Mouse (Mus musculus) ES-E14 (cell line): ENCODE data around the gene Pus7. TPM values are rescaled to one million over a fixed set of nuclear protein-coding genes. Genes with fewer than 3 reads are reported as not detected.
"Not testable (repeated sequence)": the region's sequence is repeated elsewhere in the genome, so short reads cannot be mapped to it uniquely, and the experiment has no call there.

Experiments used
- DNase-seq: peaks from one replicate; pipeline ENCODE4 v3.0.0-alpha.2; 2013; ENCODE audit warnings: low read depth, low spot score
- H3K27ac ChIP-seq: 2 replicates; pipeline ENCODE4 v1.5.1; 2012; ENCODE audit warnings: low read depth, mild to moderate bottlenecking, low read length, moderate library complexity, mixed read lengths; ENCODE audit not compliant: poor library complexity, insufficient read depth, severe bottlenecking
- H3K36me3 ChIP-seq: 2 replicates; pipeline ENCODE4 v1.6.1; 2012; ENCODE audit warnings: mild to moderate bottlenecking, low read length, moderate library complexity, mixed read lengths; ENCODE audit not compliant: control insufficient read depth, poor library complexity, insufficient read depth, severe bottlenecking
- H3K4me1 ChIP-seq, 2 experiments: fragments of 150-350 bp in 1 of 2; sonication (generic) in 1 of 2; 2 replicates each; pipeline ENCODE4 v1.6.1; 2012; ENCODE audit warnings: low read length in 2 of 2, mild to moderate bottlenecking in 1 of 2, mixed read lengths in 1 of 2; ENCODE audit not compliant: control insufficient read depth in 2 of 2, insufficient read depth in 2 of 2, poor library complexity in 1 of 2
- H3K4me3 ChIP-seq, 2 experiments: fragments of 150-350 bp in 1 of 2; sonication (generic) in 1 of 2; 2 replicates each; pipeline ENCODE4 v1.5.1; 2012; ENCODE audit warnings: low read length in 2 of 2, low read depth in 1 of 2, mild to moderate bottlenecking in 1 of 2, mixed read lengths in 1 of 2; ENCODE audit not compliant: insufficient read depth in 1 of 2, poor library complexity in 1 of 2, severe bottlenecking in 1 of 2
- H3K9ac ChIP-seq: 2 replicates; pipeline ENCODE4 v1.6.1; 2012; ENCODE audit warnings: low read depth, mild to moderate bottlenecking, low read length, mixed read lengths; ENCODE audit not compliant: poor library complexity, insufficient read depth, severe bottlenecking
- H3K9me3 ChIP-seq: fragments of 150-350 bp; sonication (generic); 2 replicates; pipeline ENCODE4 v1.6.1; 2012; ENCODE audit warnings: low read depth, mild to moderate bottlenecking, low read length; ENCODE audit not compliant: control insufficient read depth, insufficient read depth
- CHD2 ChIP-seq: IDR thresholded peaks from 2 replicates; pipeline ENCODE4 v1.6.1; 2014; ENCODE audit warnings: mild to moderate bottlenecking, low read depth, low read length, inconsistent platforms
- HCFC1 ChIP-seq: IDR thresholded peaks from 2 replicates; pipeline ENCODE4 v1.6.1; 2012; ENCODE audit warnings: low read length, inconsistent platforms, borderline replicate concordance; ENCODE audit not compliant: insufficient read depth
- MAFK ChIP-seq: IDR thresholded peaks from 2 replicates; pipeline ENCODE4 v1.6.1; 2014; ENCODE audit warnings: mild to moderate bottlenecking, low read depth, low read length, inconsistent platforms; ENCODE audit not compliant: insufficient read depth
- ZC3H11A ChIP-seq: IDR thresholded peaks from 2 replicates; pipeline ENCODE4 v1.6.1; 2012; ENCODE audit warnings: low read depth, mild to moderate bottlenecking, inconsistent platforms, low read length, borderline replicate concordance
- ZNF384 ChIP-seq: IDR thresholded peaks from 2 replicates; pipeline ENCODE4 v1.6.1; 2012; ENCODE audit warnings: low read depth, low read length, inconsistent platforms
- in situ Hi-C, 2 experiments: fragments of 600-800 bp; cut with MboI; formaldehyde crosslinking; loops; one replicate each; pipeline ENCODE4 v1.15.1; 2025; ENCODE audit warnings: low sequenced_read_pairs in 2 of 2, inconsistent platforms in 1 of 2; ENCODE audit not compliant: unreplicated experiment in 2 of 2
- total RNA-seq: library from RNA; depleted of rRNA; stranded (reverse); fragments of 300-350 nt; gene quantifications from 2 replicates; pipeline ENCODE4 v1.2.3, GENCODE M21; 2012; rRNA removed

Pus7 gene
- total RNA-seq, 1 experiment = 33.2 TPM

DNA sequence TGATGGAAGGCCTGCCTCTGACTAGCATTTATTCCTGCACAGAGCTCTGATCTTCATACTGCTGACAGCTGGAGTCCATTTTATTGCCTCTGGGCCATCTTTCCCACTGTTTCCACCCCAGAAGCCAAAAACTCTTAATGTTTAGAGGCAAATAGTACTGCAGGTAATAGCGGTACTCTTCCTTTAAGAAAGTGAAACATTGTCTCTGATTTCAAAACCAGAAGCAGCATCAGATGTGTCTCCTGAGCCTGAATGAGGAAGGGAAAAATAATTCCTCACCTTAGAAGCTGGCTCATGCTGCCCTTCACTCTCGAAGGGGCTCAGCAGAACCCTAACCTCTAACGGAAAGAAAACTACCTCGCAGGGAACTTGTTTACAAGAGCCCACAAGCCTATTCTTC, 72.3 kb downstream of the Pus7 start:
- in situ Hi-C loops = loop anchor here (5.0 kb wide), 1 partner anchor 141 kb away; no protein-coding TSS in a partner anchor
- peaks cover 12% of the 10 kb centered on the region; the same call in 1 of the 2 replicates for H3K36me3 ChIP-seq
- H3K4me1 ChIP-seq = peaks cover 0 to 5% of the 10 kb centered on the region in 2 experiments; a peak in 2 of 4 replicates
- TF ChIP-seq MAFK (no peak), ZNF384 (no peak), HCFC1 (no peak), CHD2 (no peak), ZC3H11A (no peak)
- H3K9me3 ChIP-seq = no peaks in the 10 kb centered on the region
- H3K9ac ChIP-seq = peak overlapping the region; percentile 93
- H3K4me3 ChIP-seq = peak overlapping the region; percentile 78 to 96
- DNase-seq = no peak
- peak overlapping the region; percentile 1; the same call in 1 of the 2 replicates for H3K27ac ChIP-seq

DNA sequence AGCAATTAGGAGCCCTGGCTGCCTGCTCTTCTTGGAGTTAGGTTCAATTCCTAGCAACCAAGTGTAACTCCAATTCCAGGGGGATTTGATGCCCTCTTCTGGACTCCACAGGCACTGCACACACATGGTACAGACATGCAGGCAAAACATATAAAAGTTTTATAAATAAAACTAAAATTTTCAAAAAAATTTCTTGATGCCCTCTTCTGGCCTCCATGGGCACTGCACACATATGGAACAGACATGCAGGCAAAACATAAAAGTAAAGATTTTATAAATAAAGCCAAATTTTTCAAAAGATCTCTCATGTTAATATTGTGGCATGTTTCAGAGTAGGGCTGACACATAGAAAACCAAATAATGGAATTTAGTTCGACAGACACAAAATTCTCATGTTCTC, 73.8 kb downstream of the Pus7 start:
- DNase-seq = no peak
- Histone ChIP-seq H3K9me3 (no peaks in the 10 kb centered on the region), H3K4me1 (peaks cover 0 to 5% of the 10 kb centered on the region in 2 experiments; a peak in 2 of 4 replicates), H3K36me3 (peaks cover 12% of the 10 kb centered on the region; the same call in 1 of the 2 replicates), H3K27ac (no peak overlapping the region), H3K9ac (no peak overlapping the region), H3K4me3 (peak overlapping the region in 1 of 2 experiments; percentile 42; a peak in 1 of 4 replicates)
- no peak for TF ChIP-seq ZC3H11A
- no peak for TF ChIP-seq ZNF384
- TF ChIP-seq MAFK = no peak
- TF ChIP-seq HCFC1 = no peak
- no peak for TF ChIP-seq CHD2
- in situ Hi-C loops = loop anchor here (5.0 kb wide), 1 partner anchor 143 kb away; no protein-coding TSS in a partner anchor

DNA sequence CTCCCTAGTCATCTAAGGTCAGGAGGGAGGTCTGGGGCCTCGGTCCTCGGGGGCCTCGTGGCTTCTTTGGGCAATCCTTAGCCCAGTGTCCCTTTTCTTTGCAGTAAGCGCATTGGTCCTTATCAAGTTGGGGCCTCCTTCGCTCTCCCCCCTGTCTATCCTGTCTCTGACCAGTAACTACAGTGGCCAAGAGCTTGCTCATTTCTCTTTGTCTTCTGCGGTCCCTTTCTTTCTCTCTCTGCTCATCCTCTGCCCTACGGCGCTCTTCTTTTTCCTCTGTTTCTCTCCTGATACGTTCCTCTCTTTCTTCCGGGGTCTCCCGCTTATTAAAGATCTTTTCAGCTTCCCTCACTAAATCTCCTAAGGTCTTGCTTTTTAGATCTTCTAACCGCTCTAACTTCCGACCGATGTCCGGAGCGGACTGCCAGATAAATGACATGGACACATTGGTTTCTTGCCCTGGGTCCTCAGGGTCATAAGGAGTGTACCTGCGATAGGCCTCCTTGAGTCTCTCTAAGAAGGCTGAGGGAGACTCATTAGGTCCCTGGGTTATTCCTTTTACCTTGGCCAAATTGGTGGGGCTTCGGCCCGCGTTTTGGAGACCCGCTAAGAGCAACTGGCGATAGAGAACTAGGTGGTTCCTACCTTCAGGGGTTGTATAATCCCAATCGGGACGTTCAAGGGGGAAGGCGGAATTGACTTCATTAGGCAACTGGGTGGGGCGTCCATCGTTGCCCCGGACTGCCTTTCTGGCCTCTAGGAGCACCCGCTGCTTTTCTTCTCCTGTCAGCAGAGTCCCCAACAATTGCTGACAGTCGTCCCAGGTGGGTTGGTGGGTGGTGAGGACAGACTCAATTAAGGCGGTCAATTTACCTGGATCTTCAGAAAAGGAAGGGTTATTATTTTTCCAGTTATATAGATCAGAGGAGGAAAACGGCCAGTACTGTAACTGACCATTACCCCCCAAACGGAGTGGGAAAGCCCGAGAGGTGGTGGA, 76.6 kb downstream of the Pus7 start:
- H3K36me3 ChIP-seq = peaks cover 12% of the 10 kb centered on the region; the same call in 1 of the 2 replicates
- H3K27ac ChIP-seq, in situ Hi-C loops, H3K9me3 ChIP-seq, H3K4me1 ChIP-seq, H3K9ac ChIP-seq, DNase-seq, H3K4me3 ChIP-seq: not testable (repeated sequence)

- TF ChIP-seq ZNF384 (no peak), ZC3H11A (no peak), MAFK (no peak), CHD2 (no peak), HCFC1 (no peak)
- H3K4me3 ChIP-seq = no peak overlapping the region
- H3K9me3 ChIP-seq = no peaks in the 10 kb centered on the region
- no peak overlapping the region for H3K9ac ChIP-seq
- no peak for DNase-seq
- no peak overlapping the region for H3K27ac ChIP-seq
- in situ Hi-C loops = no loop called here
- H3K4me1 ChIP-seq = no peaks in the 10 kb centered on the region
- H3K36me3 ChIP-seq = peaks cover 4% of the 10 kb centered on the region
These were observed 86.1 kb downstream of the Pus7 start for GRCm38 (mm10) chr5:23697457-23697856.

Other genes starting within 250 kb of the Pus7 start
- gene Srpk2, start 99.1 kb downstream of the Pus7 start, total RNA-seq = 23.3 and 27.4 TPM in 2 replicates
- 11.7 and 12.0 TPM in 2 replicates for gene Rint1, start 4.0 kb upstream of the Pus7 start, total RNA-seq
- 230 and 247 TPM in 2 replicates for gene Tomm7, start 60.5 kb upstream of the Pus7 start, total RNA-seq
- gene Fam126a, start 247.0 kb upstream of the Pus7 start, total RNA-seq = 10.7 and 13.2 TPM in 2 replicates